Mouse (Mus musculus): ENCODE measurements at regions not wholly inside any gene's neighbourhood (a gene's known extent, or its start where the extent isn't known, plus 50 kb on each side); places are given as distances from the start of the nearest gene placed in this dataset.

- dilution Hi-C loops (cut with MboI; ENCODE audit: extremely low pct_ligation_motif_present, extremely low pct_unique_long_range_greater_than_20kb, low sequenced_read_pairs) = no loop called here
- no peak overlapping the region for H3K27ac ChIP-seq (ENCODE audit: insufficient read depth, low read depth)
- no peaks in the 10 kb centered on the region for H3K36me3 ChIP-seq (replicated peaks in 1 of 2; ENCODE audit: control insufficient read depth in 1 of 2, insufficient read depth in 1 of 2, low read length in 1 of 2)
- DNase-seq (ENCODE audit: extremely low read depth) = no peak
- H3K9ac ChIP-seq (ENCODE audit: insufficient read depth, low read depth) = no peak overlapping the region
- H3K4me1 ChIP-seq (ENCODE audit: control insufficient read depth in 1 of 2, insufficient read depth in 2 of 2) = peaks cover 2 to 17% of the 10 kb centered on the region in 2 experiments
- no peak overlapping the region for H3K4me2 ChIP-seq (ENCODE audit: insufficient read depth, low read depth, poor library complexity, severe bottlenecking)
- H3K79me2 ChIP-seq (replicated peaks; ENCODE audit: control insufficient read depth, extremely low read depth, insufficient read depth, poor library complexity, severe bottlenecking) = no peaks in the 10 kb centered on the region
- TF ChIP-seq MEF2A (IDR thresholded peaks at IDR 0.05; ENCODE audit: borderline replicate concordance, low read depth, low read length) = no peak
- no peak for TF ChIP-seq TBP (conservative IDR thresholded peaks at IDR 0.05; ENCODE audit: low read depth, low read length)
- TF ChIP-seq EP300 (IDR thresholded peaks at IDR 0.05; ENCODE audit: low read length) = no peak
- TF ChIP-seq ZC3H11A (IDR thresholded peaks at IDR 0.05; ENCODE audit: low read depth, low read length) = no peak
- TF ChIP-seq MAZ (IDR thresholded peaks at IDR 0.05; ENCODE audit: low read depth, low read length) = no peak
- no peak for TF ChIP-seq MAX (IDR thresholded peaks at IDR 0.05; ENCODE audit: low read length)
- TF ChIP-seq SMC3 (IDR thresholded peaks at IDR 0.05; ENCODE audit: low read depth, low read length) = no peak
- no peak for TF ChIP-seq JUN (IDR thresholded peaks at IDR 0.05; ENCODE audit: insufficient read depth, low read depth, low read length)
- TF ChIP-seq ELF1 (IDR thresholded peaks at IDR 0.05; ENCODE audit: low read depth, low read length) = no peak
- TF ChIP-seq HCFC1 (IDR thresholded peaks at IDR 0.05; ENCODE audit: low read depth, low read length) = no peak
- no peak for TF ChIP-seq NRF1 (IDR thresholded peaks at IDR 0.05; ENCODE audit: low read depth, low read length)
- no peak for TF ChIP-seq ZKSCAN1 (IDR thresholded peaks at IDR 0.05; ENCODE audit: borderline replicate concordance, low read depth, low read length)
- no peak for TF ChIP-seq BHLHE40 (IDR thresholded peaks at IDR 0.05; ENCODE audit: low read depth, low read length)
- TF ChIP-seq CHD1 (IDR thresholded peaks at IDR 0.05; ENCODE audit: low read depth, low read length) = no peak
- no peak for TF ChIP-seq CTCF (conservative IDR thresholded peaks at IDR 0.05 in 1 of 2, IDR thresholded peaks at IDR 0.05 in 1 of 2; ENCODE audit: low read depth in 2 of 2, low read length in 2 of 2)
- TF ChIP-seq UBTF (IDR thresholded peaks at IDR 0.05; ENCODE audit: low read depth, low read length) = no peak
- TF ChIP-seq MAFK (IDR thresholded peaks at IDR 0.05; ENCODE audit: insufficient replicate concordance, low read length) = no peak
- H3K4me3 ChIP-seq (replicated peaks in 1 of 3; ENCODE audit: low read depth in 2 of 3, low read length in 2 of 3, poor library complexity in 1 of 3) = no peak overlapping the region
- H3K9me3 ChIP-seq (replicated peaks; ENCODE audit: low read length) = no peaks in the 10 kb centered on the region
- no peaks in the 10 kb centered on the region for H3K27me3 ChIP-seq (replicated peaks)
- in situ Hi-C loops (cut with MboI; ENCODE audit: low pct_ligation_motif_present, low pct_unique_long_range_greater_than_20kb, low sequenced_read_pairs) = no loop called here
Observed at GRCm38 (mm10) chr2:75758277-75758676, 53.8 kb upstream of the Nfe2l2 start.

GRCm38 (mm10) chr2:75756704-75757638, 52.5 kb upstream of the Nfe2l2 start:
- DNase-seq (ENCODE audit: extremely low read depth) = no peak
- no peaks in the 10 kb centered on the region for H3K27me3 ChIP-seq (replicated peaks)
- H3K4me3 ChIP-seq (replicated peaks in 1 of 3; ENCODE audit: low read depth in 2 of 3, low read length in 2 of 3, poor library complexity in 1 of 3) = no peak overlapping the region
- no peaks in the 10 kb centered on the region for H3K36me3 ChIP-seq (replicated peaks in 1 of 2; ENCODE audit: control insufficient read depth in 1 of 2, insufficient read depth in 1 of 2, low read length in 1 of 2)
- H3K9me3 ChIP-seq (replicated peaks; ENCODE audit: low read length) = no peaks in the 10 kb centered on the region
- TF ChIP-seq USF1 (IDR thresholded peaks at IDR 0.05; ENCODE audit: low read depth, low read length) (no peak), HCFC1 (IDR thresholded peaks at IDR 0.05; ENCODE audit: low read depth, low read length) (no peak), IRF4 (IDR thresholded peaks at IDR 0.05; ENCODE audit: low read depth, low read length) (no peak), USF2 (conservative IDR thresholded peaks at IDR 0.05; ENCODE audit: low read depth, low read length) (no peak), NELFE (IDR thresholded peaks at IDR 0.05; ENCODE audit: low read depth, low read length) (no peak), POLR2A (IDR thresholded peaks at IDR 0.05; ENCODE audit: low read depth, low read length) (no peak), GABPA (IDR thresholded peaks at IDR 0.05; ENCODE audit: insufficient replicate concordance, low read depth, low read length) (no peak), UBTF (IDR thresholded peaks at IDR 0.05; ENCODE audit: low read depth, low read length) (no peak), MAZ (IDR thresholded peaks at IDR 0.05; ENCODE audit: low read depth, low read length) (no peak), POLR2AphosphoS2 (IDR thresholded peaks at IDR 0.05; ENCODE audit: low read depth, low read length) (no peak), PAX5 (IDR thresholded peaks at IDR 0.05; ENCODE audit: low read length) (no peak), JUN (IDR thresholded peaks at IDR 0.05; ENCODE audit: insufficient read depth, low read depth, low read length) (no peak), BHLHE40 (IDR thresholded peaks at IDR 0.05; ENCODE audit: low read depth, low read length) (no peak)
- no peaks in the 10 kb centered on the region for H3K79me2 ChIP-seq (replicated peaks; ENCODE audit: control insufficient read depth, extremely low read depth, insufficient read depth, poor library complexity, severe bottlenecking)
- dilution Hi-C loops (cut with MboI; ENCODE audit: extremely low pct_ligation_motif_present, extremely low pct_unique_long_range_greater_than_20kb, low sequenced_read_pairs) = no loop called here
- no peak overlapping the region for H3K4me2 ChIP-seq (ENCODE audit: insufficient read depth, low read depth, poor library complexity, severe bottlenecking)
- H3K4me1 ChIP-seq (ENCODE audit: control insufficient read depth in 1 of 2, insufficient read depth in 2 of 2) = peaks cover 0 to 4% of the 10 kb centered on the region in 2 experiments; a peak in 2 of 4 replicates
- no peak overlapping the region for H3K27ac ChIP-seq (ENCODE audit: insufficient read depth, low read depth)
- H3K9ac ChIP-seq (ENCODE audit: insufficient read depth, low read depth) = no peak overlapping the region
- in situ Hi-C loops (cut with MboI; ENCODE audit: low pct_ligation_motif_present, low pct_unique_long_range_greater_than_20kb, low sequenced_read_pairs) = no loop called here
